Mouse (Mus musculus): ENCODE measurements at regions not wholly inside any gene's neighbourhood (a gene's known extent, or its start where the extent isn't known, plus 50 kb on each side); places are given as distances from the start of the nearest gene placed in this dataset.
A peak's percentile ranks its signal among the peaks of the same experiment; 100 is the strongest.

- DNase-seq = peak; percentile 71
Measured at GRCm38 (mm10) chr10:33715701-33716250, 70.7 kb downstream of the Sult3a2 start.

- DNase-seq = peak; percentile 61
Measured at GRCm38 (mm10) chr10:33708656-33709055, 77.8 kb downstream of the Sult3a2 start.

- peak; percentile 69 for DNase-seq
Measured at GRCm38 (mm10) chr10:33704245-33704644, 79.7 kb upstream of the Clvs2 start.

- DNase-seq = no peak
Measured at GRCm38 (mm10) chr10:33703420-33703819, 78.9 kb upstream of the Clvs2 start.

Data from heart, adult 11 months (tissue).